Mouse (Mus musculus) left cerebral cortex, adult 9 months (tissue): ENCODE measurements around the gene Sema5a.

ENCODE experiments used
- DNase-seq, 2 experiments: peaks; one replicate each; pipeline ENCODE4 v3.0.0; 2022; ENCODE audit warnings: low spot score in 2 of 2

Gene Sema5a

GRCm38 (mm10) chr15:32306557-32307243 lies 62.1 kb downstream of the Sema5a start:
- DNase-seq = no peak

GRCm38 (mm10) chr15:32310834-32311233 lies 66.2 kb downstream of the Sema5a start:
- no peak for DNase-seq

DNA sequence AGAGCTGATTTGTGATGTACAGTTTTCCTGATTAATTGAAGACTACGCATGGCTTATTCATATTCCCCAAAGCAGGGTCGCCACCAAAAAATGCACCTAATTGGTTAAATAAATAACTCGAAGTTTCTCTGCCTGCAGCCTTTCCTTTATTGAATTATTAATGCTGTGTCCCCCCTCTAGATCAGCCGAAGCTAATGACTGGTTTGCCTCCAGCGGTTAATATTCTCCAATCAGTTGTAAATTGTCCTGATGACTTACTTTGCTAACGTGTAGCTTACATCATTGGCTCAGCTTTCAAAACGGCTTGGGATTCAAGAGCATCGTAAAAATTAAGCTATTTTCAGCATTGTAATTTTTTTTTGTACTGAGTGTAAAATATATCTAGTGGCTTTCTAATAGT lies 66.7 kb downstream of the Sema5a start:
- no peak for DNase-seq

DNA sequence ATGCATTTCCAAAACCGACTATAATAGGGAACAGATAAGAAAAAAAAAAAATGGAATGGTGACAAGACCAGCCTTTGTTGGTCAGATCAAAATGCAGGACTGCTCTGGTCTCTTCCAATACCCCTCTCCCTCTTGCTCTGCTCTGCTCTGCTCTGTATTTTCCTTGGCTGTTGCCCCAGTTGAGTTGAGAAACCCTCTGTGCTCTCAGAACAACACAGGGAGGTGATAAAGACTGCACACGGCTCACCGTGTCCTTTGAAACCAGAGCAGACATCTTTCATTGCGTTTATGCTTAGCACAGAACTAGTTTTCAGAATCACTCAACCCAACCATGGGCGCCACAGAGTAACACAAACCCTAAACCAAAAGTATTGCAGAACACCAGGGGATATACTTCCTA lies 72.5 kb downstream of the Sema5a start:
- DNase-seq = no peak

DNA sequence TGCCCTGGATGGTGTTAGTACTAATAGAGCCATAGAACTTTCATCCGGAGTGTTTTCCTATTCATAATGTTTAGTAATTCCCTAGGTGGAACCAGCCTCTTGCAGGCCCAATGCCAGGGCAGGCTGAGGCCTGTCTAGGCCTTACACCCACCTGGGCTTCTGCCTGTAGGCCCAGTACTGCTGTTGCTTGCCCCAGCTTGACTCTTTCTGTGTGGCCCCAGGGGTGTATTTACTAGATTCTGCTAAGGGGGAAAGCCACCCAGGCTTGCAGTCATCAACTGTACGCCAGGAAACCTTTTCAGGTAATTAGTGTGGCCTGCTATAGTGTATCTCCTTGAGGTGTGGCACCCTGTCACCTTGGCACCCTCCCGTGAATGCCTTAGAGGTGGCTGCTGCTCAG lies 76.1 kb downstream of the Sema5a start:
- DNase-seq = no peak

GRCm38 (mm10) chr15:32322455-32323220 lies 78.0 kb downstream of the Sema5a start:
- no peak for DNase-seq

DNA sequence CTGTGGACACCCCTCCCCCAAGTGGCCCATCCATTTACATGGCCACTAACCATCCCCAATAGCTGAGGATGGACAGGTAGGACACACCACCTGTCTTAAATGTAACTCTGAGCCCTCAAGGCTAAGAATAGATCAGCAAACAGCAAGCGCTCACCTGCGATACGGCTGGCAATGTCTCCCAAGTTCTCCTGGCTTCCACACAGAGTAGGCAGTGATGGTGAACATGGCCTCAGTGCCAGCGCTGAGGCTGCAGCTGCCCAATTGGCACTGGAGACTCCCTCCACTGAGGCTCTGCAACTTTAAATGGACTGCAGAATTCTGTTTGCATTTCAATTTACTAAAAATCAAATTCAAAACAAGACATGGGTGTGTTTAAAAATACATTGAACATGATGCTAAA lies 78.6 kb downstream of the Sema5a start:
- no peak for DNase-seq

DNA sequence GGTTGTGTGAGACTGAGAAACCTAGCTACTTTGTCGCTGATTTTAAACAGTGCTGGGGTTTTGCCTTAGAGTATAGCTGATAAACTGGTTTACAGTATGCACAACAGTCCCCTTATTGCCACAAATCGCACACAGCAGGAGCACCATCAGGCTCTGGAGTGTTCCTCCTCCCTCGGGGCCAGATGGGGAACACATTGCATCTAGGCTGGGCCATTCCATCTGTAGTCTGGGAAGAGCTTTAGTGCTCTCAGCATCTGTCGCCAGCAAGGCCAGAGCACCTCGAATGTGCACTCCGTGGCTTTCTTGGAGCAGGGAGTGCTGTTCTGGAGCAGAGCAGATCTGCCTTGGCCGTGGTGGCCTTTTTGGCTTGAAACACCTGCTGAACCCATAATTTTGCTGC lies 79.5 kb downstream of the Sema5a start:
- no peak for DNase-seq

GRCm38 (mm10) chr15:32328370-32329004 lies 83.9 kb downstream of the Sema5a start:
- DNase-seq = no peak

DNA sequence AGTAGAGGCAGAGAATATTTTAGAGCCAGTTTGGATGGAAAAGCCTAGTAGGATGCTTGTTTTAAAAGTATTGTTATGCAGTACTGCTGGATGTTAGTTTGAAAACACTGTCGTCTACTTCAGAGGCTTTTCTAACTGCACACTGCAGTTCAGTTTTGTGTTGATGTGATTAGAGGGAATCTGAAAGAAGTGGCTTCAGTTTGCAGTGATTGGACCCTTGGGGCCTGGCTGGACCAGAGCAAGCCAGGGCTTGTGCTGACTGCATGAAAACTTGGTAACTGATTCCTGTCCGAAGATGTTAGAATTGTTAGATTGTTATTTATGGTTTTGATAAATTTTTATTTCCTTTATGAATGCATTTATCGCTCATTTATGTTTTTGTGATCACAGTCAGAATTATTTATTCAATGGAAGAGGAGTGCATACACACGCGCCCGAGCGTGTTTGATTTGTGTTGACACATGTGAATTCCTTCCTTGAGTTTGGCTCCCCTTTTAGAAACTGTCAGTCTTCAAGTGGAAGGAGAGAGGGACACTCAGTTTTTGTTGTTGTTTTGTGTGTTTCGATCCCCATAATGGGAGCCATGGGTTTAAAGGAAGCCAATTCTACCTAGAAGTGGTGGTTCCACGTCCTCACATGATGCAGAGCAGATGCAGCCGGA lies 85.2 kb downstream of the Sema5a start:
- no peak for DNase-seq

DNA sequence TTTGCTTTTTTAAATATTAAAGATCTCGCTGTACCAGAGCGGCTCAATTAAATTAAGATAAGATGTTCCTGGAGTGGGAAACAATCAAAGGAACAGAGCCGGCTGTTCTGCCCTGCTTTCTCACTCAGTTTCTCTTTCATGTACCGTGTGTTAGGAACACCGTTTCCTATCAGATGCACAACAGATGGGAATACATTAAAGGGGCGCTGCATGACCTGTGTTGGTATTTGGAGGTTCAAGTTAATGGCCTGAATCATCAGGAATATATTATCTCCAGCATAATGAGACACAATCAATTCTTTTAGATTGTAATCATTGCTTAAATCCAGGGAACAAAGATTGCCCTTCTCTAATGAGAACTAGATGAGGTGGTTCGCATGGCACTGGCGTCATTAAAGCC lies 85.8 kb downstream of the Sema5a start:
- DNase-seq = no peak

GRCm38 (mm10) chr15:32331037-32331436 lies 86.4 kb downstream of the Sema5a start:
- no peak for DNase-seq

- no peak for DNase-seq
Observed at GRCm38 (mm10) chr15:32333456-32333855, 88.8 kb downstream of the Sema5a start.

- no peak for DNase-seq
Observed at GRCm38 (mm10) chr15:32337810-32338209, 93.2 kb downstream of the Sema5a start.

GRCm38 (mm10) chr15:32338721-32339290 lies 94.2 kb downstream of the Sema5a start:
- no peak for DNase-seq

GRCm38 (mm10) chr15:32339426-32339825 lies 94.8 kb downstream of the Sema5a start:
- no peak for DNase-seq

DNA sequence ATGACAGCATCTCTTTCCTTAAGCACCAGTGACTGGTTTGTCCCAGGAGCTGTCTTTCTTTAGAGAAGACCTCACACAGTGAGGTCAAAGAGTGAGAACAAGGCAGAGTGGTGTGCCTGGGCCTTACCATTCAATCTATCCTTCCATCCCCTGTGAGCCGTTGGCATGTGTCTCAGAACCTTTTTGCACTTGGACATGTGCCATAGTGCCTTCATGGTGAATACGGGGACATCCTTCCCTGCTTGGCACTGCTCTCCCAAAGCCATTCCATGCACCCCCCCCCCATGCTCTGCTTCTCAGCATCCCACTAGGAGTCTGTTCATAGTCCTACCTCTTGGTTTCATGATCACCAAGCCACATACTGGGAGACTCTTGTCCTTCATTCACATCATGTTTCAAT lies 96.8 kb downstream of the Sema5a start:
- no peak for DNase-seq

DNA sequence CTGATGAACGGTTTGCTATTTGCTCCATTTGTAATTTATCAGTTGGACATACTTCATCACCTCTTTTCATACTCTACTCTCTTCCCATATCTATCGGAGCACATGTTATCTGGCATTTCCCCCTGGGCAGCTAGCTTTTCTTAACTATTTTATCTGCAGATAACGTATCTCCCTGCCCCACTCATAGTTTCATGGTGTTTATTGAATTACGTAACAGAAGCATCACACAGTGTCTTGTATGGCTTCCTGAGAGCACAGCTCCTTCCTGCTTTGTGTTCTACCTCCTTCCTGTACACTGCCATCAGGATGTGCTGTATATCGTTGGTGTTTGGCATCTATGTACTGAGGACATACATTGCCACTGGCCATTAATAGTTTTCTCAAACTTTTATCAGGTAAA lies 98.9 kb downstream of the Sema5a start:
- no peak for DNase-seq

DNA sequence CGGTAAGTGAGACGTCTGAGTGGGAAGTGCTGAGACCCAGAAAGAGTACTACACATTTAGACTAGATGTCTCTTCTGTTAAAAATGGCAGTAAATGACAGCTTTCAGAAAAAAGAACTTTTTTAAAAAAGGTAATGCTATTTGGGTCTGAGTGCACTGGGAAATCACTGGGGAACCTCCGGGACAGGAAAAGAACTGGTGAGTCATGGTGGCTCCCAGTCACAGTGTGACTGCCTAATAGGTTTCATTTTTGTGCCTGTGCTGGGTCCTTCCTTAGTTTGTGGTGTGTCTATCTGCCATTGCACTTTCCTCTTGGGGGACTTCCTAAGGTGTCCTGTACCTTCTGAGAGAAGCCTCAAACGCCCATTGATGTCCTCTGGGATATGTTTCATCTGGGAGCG lies 102.7 kb downstream of the Sema5a start:
- DNase-seq = no peak

DNA sequence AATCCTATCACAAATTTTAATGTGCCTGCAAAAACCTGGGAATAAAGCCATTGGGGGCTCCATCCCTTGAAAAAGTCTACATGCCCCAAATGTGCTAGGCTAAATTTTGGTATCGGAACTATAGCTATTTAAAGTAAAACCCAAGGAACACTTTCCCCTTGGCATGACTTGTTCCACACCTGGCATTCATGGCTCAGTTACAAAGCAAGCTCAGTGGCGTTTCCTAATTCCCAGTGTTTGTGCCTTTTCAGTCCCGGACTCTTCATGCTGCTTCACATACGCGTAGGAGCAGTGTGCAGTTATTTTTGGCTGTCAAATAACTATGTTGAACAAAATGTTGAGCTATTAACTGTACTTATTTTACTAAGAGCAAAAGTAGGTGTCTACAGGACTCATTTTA lies 104.7 kb downstream of the Sema5a start:
- DNase-seq = peak in 1 of 2 experiments; percentile 8

GRCm38 (mm10) chr15:32352995-32353394 lies 108.4 kb downstream of the Sema5a start:
- no peak for DNase-seq

GRCm38 (mm10) chr15:32353513-32353912 lies 108.9 kb downstream of the Sema5a start:
- DNase-seq = no peak
